Mouse (Mus musculus) thymus, postnatal 25 days (tissue): ENCODE measurements around the gene Vgll4.
"Not testable (repeated sequence)": the region's sequence is repeated elsewhere in the genome, so short reads cannot be mapped to it uniquely, and the experiment has no call there.

Experiments used
- DNase-seq: peaks from one replicate; pipeline ENCODE4 v3.0.0; 2022

The Vgll4 gene

GRCm38 (mm10) chr6:114891272-114891671, 78.5 kb downstream of the Vgll4 start:
- no peak for DNase-seq

GRCm38 (mm10) chr6:114890411-114891115, 79.2 kb downstream of the Vgll4 start:
- no peak for DNase-seq

GRCm38 (mm10) chr6:114889971-114890370, 79.8 kb downstream of the Vgll4 start:
- DNase-seq, result not testable (repeated sequence)

- DNase-seq, result no peak
Measured at GRCm38 (mm10) chr6:114888922-114889321, 80.9 kb downstream of the Vgll4 start.

- no peak for DNase-seq
Measured at GRCm38 (mm10) chr6:114886504-114887361, 83.1 kb downstream of the Vgll4 start.

- DNase-seq, result no peak
Measured at GRCm38 (mm10) chr6:114886012-114886411, 83.8 kb downstream of the Vgll4 start.

GRCm38 (mm10) chr6:114885129-114885528, 84.7 kb downstream of the Vgll4 start:
- DNase-seq, result no peak

GRCm38 (mm10) chr6:114883261-114883740, 86.5 kb downstream of the Vgll4 start:
- no peak for DNase-seq

- no peak for DNase-seq
Measured at GRCm38 (mm10) chr6:114882675-114883074, 87.1 kb downstream of the Vgll4 start.

GRCm38 (mm10) chr6:114882212-114882611, 87.6 kb downstream of the Vgll4 start:
- no peak for DNase-seq

- DNase-seq, result no peak
Measured at GRCm38 (mm10) chr6:114880798-114881197, 89.0 kb downstream of the Vgll4 start.

- DNase-seq, result no peak
Measured at GRCm38 (mm10) chr6:114878841-114879520, 90.8 kb downstream of the Vgll4 start.

GRCm38 (mm10) chr6:114876546-114876945, 93.2 kb downstream of the Vgll4 start:
- DNase-seq, result no peak

- no peak for DNase-seq
Measured at GRCm38 (mm10) chr6:114876033-114876432, 93.8 kb downstream of the Vgll4 start.

GRCm38 (mm10) chr6:114875018-114875558, 94.7 kb downstream of the Vgll4 start:
- DNase-seq, result peak; percentile 91

GRCm38 (mm10) chr6:114874138-114874928, 95.5 kb downstream of the Vgll4 start:
- DNase-seq, result peak; percentile 48

- no peak for DNase-seq
Measured at GRCm38 (mm10) chr6:114873808-114874137, 96.0 kb downstream of the Vgll4 start.

- DNase-seq, result no peak
Measured at GRCm38 (mm10) chr6:114871010-114871660, 98.7 kb downstream of the Vgll4 start.

- DNase-seq, result no peak
Measured at GRCm38 (mm10) chr6:114869501-114870076, 100.2 kb downstream of the Vgll4 start.

- DNase-seq, result no peak
Measured at GRCm38 (mm10) chr6:114868656-114869055, 101.1 kb downstream of the Vgll4 start.

- no peak for DNase-seq
Measured at GRCm38 (mm10) chr6:114866619-114867018, 103.2 kb downstream of the Vgll4 start.
